Mouse (Mus musculus) mesoderm, embryonic 11.5 days (tissue): ENCODE measurements at regions not wholly inside any gene's neighbourhood (a gene's known extent, or its start where the extent isn't known, plus 50 kb on each side); places are given as distances from the start of the nearest gene placed in this dataset.
"Not testable (repeated sequence)": the region's sequence is repeated elsewhere in the genome, so short reads cannot be mapped to it uniquely, and the experiment has no call there.

ENCODE experiments used
- DNase-seq: peaks from one replicate; pipeline ENCODE4 v3.0.0-alpha.2; 2012; ENCODE audit warnings: low read depth, low spot score

DNA sequence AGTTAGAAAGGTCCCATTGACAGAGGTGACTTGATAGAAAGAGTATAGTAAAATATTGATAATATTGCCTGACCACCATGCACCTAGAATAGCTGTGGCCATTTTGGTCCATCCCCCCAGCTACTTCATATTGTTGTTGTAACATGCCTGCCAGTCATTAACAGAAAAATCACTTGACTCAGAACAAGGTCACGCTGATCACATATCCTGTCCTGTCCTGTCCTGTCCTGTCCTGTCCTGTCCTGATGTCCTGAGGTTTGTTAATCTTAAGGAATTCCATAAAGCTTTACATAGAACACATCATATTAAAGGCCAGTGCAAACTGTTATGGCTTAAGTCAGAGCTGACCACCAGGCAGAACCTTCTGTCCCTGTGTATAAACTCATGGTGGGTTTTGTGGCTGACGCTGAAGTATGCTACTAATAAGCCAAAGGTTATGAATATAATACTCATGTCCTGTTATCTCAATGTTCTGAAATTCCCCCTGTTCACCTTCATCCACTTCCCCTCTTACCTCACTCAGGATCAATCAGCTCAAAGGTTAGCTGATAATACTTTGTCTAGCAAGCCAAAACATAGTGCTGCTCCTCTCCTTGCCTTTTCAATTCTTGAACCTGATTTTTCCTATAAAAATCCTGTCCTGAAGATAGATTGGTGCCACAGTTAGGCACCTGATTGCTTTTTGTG, 173.7 kb downstream of the Alg10b start:
- no peak for DNase-seq

DNA sequence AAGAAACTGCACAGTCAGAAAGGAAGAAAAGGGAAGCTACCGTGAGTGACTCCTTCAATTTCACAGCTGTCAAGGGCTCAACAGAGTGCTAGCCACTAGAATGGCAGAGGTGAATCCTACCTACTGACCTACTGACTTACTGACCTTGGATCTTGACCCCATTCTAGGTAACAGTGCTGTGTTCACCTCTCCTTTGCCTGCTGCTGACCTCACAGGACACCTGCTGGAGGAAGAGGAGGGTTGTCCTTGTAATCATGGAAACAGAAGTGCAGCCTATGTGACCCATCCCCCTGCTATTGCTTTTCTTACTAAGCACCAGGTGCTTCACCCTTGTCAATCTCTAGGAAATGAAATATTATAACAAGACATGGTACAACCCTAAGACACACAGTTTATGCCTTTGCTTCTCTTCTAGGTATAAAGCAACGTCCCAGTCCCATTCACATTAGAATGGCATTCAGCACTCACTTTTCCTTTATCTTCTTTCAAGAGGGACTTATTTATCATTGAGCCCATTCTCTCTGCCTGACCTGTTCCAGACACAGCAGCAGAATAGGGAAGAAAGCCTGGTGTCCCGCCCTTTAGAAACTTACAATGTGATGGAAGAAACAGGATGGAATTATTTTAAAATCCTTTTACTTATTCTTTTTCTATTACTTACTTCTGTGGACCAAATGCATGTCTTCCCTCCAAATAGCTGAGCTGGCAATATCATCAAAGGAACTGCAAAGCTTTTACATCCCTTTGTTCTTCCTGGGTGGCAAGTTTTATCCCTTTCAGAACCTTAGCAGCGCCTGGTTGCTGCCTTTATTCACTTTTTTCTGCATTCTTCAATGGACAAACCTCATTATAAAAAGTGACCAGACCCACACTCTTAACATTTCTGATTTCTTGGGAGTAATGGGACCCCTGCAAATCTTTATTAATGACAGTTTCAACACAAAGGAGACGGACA, 176.5 kb downstream of the Alg10b start:
- peak; percentile 35 for DNase-seq

DNA sequence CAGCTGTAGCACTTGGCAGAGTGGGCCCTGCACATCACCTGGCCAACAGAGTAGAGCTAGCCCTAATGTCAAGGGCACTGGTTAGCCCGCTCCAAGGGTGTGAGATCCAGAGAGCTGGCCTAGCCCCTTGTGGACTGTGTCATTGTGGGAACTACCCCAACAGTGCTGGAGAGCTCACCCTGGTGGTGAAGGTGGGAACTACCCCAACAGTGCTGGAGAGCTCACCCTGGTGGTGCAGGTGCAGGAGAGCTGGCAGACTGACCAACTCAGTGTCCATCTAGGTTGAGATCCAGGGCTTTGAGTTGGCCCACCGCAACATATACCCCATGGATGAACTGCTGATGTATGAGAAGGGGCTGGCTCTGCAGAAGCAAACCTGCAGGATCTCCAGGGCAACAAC, 196.7 kb downstream of the Alg10b start:
- no peak for DNase-seq

DNA sequence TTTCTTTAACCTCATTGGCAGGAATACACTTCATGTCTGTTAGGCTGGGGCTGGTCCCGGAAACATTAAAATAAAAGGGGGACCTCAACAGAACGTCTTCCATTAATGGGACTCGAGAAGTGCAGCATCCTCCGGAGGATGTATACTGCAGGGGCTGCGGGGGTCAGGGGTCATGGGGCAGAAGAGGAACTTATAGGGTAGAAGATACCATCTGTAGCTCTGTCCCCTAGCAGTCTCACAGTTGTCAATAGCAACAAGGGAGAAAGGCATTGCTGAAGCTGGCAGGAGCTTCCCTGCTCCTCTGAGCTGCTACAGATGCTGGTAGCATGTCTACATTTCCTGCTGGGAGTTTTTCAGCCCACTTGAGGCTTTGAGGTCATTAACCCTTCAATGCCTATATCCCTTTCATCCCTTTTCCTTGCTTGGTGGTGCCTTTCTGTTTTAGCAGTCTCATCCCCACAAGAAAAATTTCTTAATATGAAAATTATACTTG, 198.1 kb downstream of the Alg10b start:
- DNase-seq: peak; percentile 49

DNA sequence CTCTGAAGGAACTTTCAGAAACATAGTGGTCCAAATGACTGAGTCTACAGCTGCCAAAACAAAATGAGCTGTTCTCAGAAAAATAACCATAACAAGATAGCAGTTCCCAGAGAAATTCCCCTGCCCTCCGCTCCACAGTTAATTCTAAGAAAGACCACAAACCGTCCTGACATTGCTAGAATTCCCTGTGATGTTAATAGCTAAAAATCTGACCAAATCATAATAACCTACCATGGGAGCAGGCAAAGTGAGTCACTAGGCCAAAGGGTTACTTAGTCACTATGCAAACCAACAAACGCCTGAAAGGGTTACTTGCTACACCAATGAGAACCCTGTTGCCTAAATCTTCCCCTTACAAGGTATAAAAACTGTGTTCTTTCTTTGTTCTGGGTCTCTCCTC, 206.9 kb downstream of the Alg10b start:
- DNase-seq: not testable (repeated sequence)

DNA sequence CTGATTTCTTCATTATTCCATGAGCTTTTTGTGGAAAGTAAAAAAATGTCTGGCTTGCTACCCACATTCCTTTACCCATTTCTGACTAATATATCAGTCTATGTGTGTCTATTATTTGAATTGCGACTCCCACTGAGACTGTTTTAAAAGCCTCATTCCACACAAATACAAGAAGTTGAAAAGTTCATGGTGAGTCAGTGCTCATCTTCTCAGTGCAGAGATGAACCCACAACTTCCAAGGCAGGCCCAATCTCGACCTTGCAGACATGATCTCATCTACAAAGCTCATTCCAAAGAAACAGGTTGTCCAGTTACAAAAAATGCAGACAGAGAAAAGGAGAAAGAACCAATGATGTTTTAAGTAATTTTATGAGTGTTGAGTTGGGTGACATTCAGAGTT, 208.0 kb downstream of the Alg10b start:
- DNase-seq: no peak

DNA sequence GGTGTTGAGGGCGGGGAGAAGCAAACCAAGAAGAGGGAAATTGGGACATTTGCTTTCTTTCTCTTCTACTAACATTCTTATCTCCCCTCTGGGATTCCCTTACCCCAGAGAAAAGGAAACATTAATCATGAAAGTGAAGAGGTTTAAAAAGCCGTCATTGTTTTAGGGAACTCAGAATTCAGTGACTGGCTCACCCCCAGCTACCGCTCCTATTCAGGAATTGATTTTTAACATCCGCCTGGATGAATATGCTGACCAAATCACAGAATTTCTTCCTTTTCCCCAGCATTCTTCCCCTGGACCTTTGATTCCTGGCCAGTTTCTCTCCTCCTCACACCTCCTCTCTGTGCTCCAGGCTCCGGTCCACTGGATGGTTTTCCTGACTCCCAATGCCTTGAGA, 211.2 kb downstream of the Alg10b start:
- peak; percentile 34 for DNase-seq
